Mouse (Mus musculus) cerebellum, adult (tissue): ENCODE data around the gene Osbpl3.

Experiments
- ATAC-seq: cut with Nextera tagmentation; 2 replicates; pipeline ENCODE4 v1.9.2; 2017; ENCODE audit warnings: mild to moderate bottlenecking, moderate library complexity, mixed read lengths; ENCODE audit not compliant: insufficient number of reproducible peaks, low FRiP score, low TSS enrichment

Osbpl3 gene

GRCm38 (mm10) chr6:50455829-50456469, at the start of gene Osbpl3:
Gene Osbpl3 (minus strand): TSS chr6:50456201.
- peak; percentile 95 for ATAC-seq

GRCm38 (mm10) chr6:50505531-50505930, 49.5 kb upstream of the Osbpl3 start:
- no peak for ATAC-seq

GRCm38 (mm10) chr6:50504711-50505110, 48.7 kb upstream of the Osbpl3 start:
- no peak for ATAC-seq

- ATAC-seq: no peak
Measured at GRCm38 (mm10) chr6:50503779-50504178, 47.8 kb upstream of the Osbpl3 start.

GRCm38 (mm10) chr6:50503031-50503430, 47.0 kb upstream of the Osbpl3 start:
- no peak for ATAC-seq

- no peak for ATAC-seq
Measured at GRCm38 (mm10) chr6:50498346-50498745, 42.3 kb upstream of the Osbpl3 start.

- ATAC-seq: no peak
Measured at GRCm38 (mm10) chr6:50490519-50490918, 34.5 kb upstream of the Osbpl3 start.

GRCm38 (mm10) chr6:50489380-50489779, 33.4 kb upstream of the Osbpl3 start:
- ATAC-seq: no peak

- no peak for ATAC-seq
Measured at GRCm38 (mm10) chr6:50486035-50486902, 30.3 kb upstream of the Osbpl3 start.

- ATAC-seq: no peak
Measured at GRCm38 (mm10) chr6:50483426-50483825, 27.4 kb upstream of the Osbpl3 start.

GRCm38 (mm10) chr6:50481460-50481859, 25.5 kb upstream of the Osbpl3 start:
- ATAC-seq: no peak

- no peak for ATAC-seq
Measured at GRCm38 (mm10) chr6:50466451-50466850, 10.4 kb upstream of the Osbpl3 start.

- ATAC-seq: no peak
Measured at GRCm38 (mm10) chr6:50464690-50465485, 8.9 kb upstream of the Osbpl3 start.

- no peak for ATAC-seq
Measured at GRCm38 (mm10) chr6:50462026-50462425, 6.0 kb upstream of the Osbpl3 start.

- ATAC-seq: no peak
Measured at GRCm38 (mm10) chr6:50461585-50461984, 5.6 kb upstream of the Osbpl3 start.

- ATAC-seq: no peak
Measured at GRCm38 (mm10) chr6:50460646-50461045, 4.6 kb upstream of the Osbpl3 start.

- no peak for ATAC-seq
Measured at GRCm38 (mm10) chr6:50460246-50460645, 4.2 kb upstream of the Osbpl3 start.

- ATAC-seq: no peak
Measured at GRCm38 (mm10) chr6:50459271-50459670, 3.3 kb upstream of the Osbpl3 start.

- no peak for ATAC-seq
Measured at GRCm38 (mm10) chr6:50457551-50458348, 1.7 kb upstream of the Osbpl3 start.

- no peak for ATAC-seq
Measured at GRCm38 (mm10) chr6:50456706-50457105, 705 bp upstream of the Osbpl3 start.
